Mouse (Mus musculus): Measurements from ENCODE around the gene Tspan9. TPM values are rescaled to one million over a fixed set of nuclear protein-coding genes. Genes with fewer than 3 reads are reported as not detected.
A peak's percentile ranks its signal among the peaks of the same experiment; 100 is the strongest.

Gene Tspan9
- total RNA-seq, 2 experiments from 2014 or later, result 69.5 to 78.5 TPM

GRCm38 (mm10) chr6:128134196-128134924, 9.0 kb downstream of the Tspan9 start:
- no peak for DNase-seq
- intact Hi-C loops (cut with DNase I), result no loop called here

DNA sequence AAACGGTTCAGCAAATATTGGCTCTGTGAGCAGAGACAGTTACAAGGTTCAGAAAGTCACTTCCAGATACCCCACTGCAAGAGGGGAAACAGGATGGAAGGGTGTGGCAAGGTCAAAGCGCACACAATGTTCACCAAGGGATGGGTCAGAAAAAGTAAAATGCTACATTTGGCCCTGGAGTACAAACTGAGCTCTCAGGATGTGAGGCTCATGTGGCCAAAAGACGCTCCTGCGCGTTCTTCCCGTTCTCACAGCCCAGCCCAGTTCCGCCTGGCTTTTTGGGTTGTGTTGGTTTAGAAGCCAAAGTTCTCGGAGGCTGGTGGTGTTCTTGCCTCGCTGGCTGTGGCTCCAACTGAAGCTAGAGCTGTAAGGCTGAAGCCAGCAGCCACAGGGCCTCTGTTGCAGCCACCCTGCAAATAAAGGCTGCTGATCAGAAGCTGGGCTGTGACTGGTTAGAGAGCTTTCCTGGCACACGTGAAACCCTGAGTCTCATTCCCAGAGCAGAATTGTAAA, 9.7 kb downstream of the Tspan9 start:
- DNase-seq, result no peak
- intact Hi-C loops (cut with DNase I), result no loop called here

- intact Hi-C loops (cut with DNase I), result no loop called here
Measured at GRCm38 (mm10) chr6:128132581-128132980, 10.8 kb downstream of the Tspan9 start.

DNA sequence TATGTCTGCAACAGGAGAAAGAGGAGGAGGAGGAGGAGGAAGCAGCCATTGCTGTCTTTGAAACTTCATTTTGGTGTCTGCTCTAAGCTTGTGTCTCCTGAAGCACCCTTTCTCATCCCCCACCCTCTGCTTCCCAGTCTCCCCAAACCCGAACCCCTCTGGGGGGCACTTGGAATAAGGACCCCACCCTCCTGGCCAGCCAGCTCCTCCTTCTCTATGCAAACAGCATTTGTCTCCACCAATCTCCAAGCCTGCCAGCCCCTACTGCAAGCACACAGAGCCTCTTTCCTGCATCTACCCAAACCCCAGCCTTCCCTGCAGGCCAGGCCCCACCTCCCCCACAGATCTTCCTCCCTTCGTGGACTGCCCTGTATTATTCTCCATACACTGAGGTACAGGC, 12.0 kb downstream of the Tspan9 start:
- DNase-seq, result no peak
- intact Hi-C loops (cut with DNase I), result no loop called here

More at GRCm38 (mm10) chr6:128132581-128132980, 10.8 kb downstream of the Tspan9 start:
- DNase-seq, result no peak

- DNase-seq, result no peak
- intact Hi-C loops (cut with DNase I), result no loop called here
Measured at GRCm38 (mm10) chr6:128130686-128131085, 12.7 kb downstream of the Tspan9 start.

- no peak for DNase-seq
- intact Hi-C loops (cut with DNase I), result no loop called here
Measured at GRCm38 (mm10) chr6:128129382-128129781, 14.0 kb downstream of the Tspan9 start.

DNA sequence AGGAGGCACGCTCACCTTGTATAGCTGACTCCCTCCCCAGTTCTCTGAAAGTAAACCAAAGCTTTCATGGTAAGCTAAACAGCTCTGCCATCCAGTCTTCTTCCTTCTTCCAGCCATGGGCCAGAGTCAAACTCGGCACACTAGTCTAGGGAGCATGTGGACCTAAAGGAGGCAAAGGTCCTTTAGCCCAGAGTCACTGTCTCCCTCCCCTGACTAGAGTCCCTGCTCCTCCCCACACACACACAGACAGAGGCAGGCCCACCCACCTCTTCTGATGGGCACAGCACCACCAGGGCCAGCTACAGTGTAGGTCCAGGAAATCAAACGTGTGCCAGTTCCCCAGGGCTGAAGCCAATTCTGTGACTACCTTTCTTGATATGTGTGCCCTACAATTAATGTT, 16.1 kb downstream of the Tspan9 start:
- no peak for DNase-seq
- intact Hi-C loops (cut with DNase I), result no loop called here

DNA sequence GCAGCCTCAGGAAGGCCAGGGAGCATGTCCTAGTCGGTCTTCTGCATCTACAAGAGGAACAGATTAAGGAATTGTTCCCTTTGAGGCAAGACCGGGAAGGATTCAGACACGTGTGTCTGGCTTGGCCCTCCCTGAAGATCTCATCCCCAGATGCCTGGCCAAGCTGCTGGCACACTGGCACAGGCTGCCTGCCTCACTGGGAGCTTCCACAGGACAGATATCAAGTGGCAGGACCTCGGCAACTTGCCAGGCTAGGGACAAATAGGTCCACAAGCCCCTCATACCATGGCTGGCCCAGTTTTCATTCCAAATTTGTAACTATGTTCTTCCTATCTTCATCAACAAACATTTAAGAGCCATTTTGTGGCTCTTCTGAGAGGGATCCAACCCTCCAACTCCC, 16.5 kb downstream of the Tspan9 start:
- intact Hi-C loops (cut with DNase I), result no loop called here
- DNase-seq, result peak; percentile 87

- no peak for DNase-seq
- intact Hi-C loops (cut with DNase I), result no loop called here
Measured at GRCm38 (mm10) chr6:128125464-128125863, 17.9 kb downstream of the Tspan9 start.

- no peak for DNase-seq
- intact Hi-C loops (cut with DNase I), result no loop called here
Measured at GRCm38 (mm10) chr6:128124222-128124971, 19.0 kb downstream of the Tspan9 start.

- intact Hi-C loops (cut with DNase I), result no loop called here
- DNase-seq, result no peak
Measured at GRCm38 (mm10) chr6:128122127-128122526, 21.3 kb downstream of the Tspan9 start.

GRCm38 (mm10) chr6:128121691-128122090, 21.7 kb downstream of the Tspan9 start:
- DNase-seq, result no peak
- intact Hi-C loops (cut with DNase I), result no loop called here

DNA sequence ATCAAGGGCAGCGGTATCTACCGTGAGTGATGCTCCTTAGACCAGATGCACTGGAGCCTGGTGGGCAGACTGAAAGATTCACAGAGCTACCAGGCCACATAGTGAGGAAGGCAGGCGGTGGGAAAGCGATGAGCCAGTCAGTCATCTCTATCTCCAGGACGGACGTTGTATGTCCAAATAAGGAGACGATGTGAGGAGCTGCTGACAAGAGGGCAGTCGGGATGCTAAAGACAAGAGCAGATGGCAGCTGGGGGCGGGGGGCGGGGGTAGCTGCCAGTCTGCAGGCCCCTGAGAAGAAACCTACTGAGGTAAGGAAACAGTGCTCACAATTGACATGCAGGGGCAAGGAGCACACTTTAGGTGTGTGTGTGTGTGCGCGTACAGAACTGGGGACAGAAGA, 22.6 kb downstream of the Tspan9 start:
- DNase-seq, result no peak
- intact Hi-C loops (cut with DNase I), result no loop called here

DNA sequence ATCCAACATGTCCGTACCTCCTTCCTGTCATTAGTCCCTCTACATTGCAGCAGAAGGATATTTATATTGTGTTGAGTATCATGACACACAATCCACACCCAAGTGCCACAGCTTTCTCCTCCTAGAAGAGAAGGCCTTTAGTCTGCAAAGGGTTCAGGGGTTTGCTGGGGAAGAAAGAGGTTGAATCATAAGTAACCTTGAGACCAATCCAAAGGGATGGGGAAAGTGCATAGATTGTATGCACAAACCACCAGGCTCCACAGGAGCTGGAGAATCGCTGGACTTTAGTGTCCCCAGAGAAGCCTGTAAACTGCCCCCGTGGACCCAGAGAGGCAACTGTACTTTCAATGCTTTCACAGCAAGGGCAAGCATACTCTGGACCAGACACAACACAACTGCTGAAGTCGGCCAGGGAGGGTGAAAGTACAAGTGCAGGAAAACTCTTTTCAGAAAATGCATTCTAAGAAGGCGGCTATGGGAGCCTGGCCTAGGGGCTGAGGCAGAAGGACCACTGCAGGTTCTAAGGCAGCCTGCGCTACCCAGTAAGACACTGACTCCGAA, 24.6 kb downstream of the Tspan9 start:
- no peak for DNase-seq
- intact Hi-C loops (cut with DNase I), result no loop called here

- no peak for DNase-seq
- intact Hi-C loops (cut with DNase I), result no loop called here
Measured at GRCm38 (mm10) chr6:128116836-128117542, 26.4 kb downstream of the Tspan9 start.

DNA sequence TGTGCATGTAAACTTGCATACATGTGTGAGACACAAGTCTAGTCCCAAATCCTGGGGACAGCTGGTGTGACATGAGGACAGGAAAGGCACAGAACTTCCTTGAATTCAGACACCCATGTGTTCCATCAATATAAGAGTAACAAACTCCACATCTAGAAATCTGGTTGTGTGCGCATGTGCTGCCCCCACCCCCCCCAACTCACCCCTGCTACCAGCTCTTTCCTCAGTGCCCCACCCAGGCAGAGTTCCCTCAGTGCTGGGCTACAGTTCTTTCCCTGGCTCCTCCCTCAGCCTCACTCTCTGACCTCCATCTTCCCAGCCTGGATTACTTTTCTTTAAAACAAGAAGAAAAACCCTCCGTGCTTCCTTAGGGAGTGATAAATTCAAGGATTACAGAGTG, 27.1 kb downstream of the Tspan9 start:
- no peak for DNase-seq
- intact Hi-C loops (cut with DNase I), result no loop called here

GRCm38 (mm10) chr6:128115121-128115520, 28.3 kb downstream of the Tspan9 start:
- DNase-seq, result no peak
- intact Hi-C loops (cut with DNase I), result no loop called here

DNA sequence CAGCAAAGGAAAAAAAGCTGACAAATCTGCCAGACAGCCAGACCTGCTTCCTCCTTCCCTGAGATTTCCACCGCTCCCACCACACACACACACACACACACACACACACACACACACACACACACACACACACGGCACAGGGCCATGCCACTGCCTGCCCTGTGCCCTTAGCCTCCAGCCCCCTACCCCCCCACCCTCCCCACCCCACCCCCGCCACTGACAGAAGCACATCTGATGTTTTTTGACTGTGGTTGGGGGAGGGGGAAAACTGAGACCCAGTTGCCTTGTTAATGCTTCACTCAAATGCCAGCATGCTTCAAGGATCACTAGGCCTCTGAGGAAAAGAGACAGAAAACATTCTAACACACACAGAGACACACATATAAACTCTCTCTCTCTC, 30.8 kb downstream of the Tspan9 start:
- no peak for DNase-seq

DNA sequence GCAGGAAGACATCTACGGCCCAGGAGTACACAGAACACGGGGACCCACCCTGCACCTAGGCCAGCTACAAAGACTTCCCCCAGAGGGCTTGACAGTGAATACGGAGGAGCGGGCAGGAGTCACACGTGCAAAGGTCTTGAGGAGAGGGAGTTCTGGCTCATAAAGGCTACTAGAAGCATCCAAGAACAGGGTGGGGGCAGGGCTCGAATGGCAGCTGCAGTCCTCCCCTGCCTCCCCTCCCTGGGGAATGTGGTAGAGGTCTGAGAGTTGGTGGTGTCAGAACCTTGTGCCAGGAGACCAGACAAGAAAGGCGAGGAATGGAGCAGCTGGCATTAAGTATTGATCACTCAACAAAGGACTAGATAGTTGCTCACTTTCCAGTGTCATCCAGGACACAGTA, 31.6 kb downstream of the Tspan9 start:
- intact Hi-C loops (cut with DNase I), result no loop called here
- peak; percentile 54 for DNase-seq

More for the DNA sequence above, 30.8 kb downstream of the Tspan9 start:
- intact Hi-C loops (cut with DNase I), result no loop called here

- peak; percentile 65 for DNase-seq
- intact Hi-C loops (cut with DNase I), result no loop called here
Measured at GRCm38 (mm10) chr6:128108324-128109035, 34.9 kb downstream of the Tspan9 start.
